Mouse (Mus musculus) kidney, adult 2 months (tissue): ENCODE data around the gene Ccer1.

Source experiments
- CTCF ChIP-seq: fragments of 200-500 bp; conservative IDR thresholded peaks from 2 replicates; pipeline ENCODE4 v1.5.1; 2011; ENCODE audit warnings: low read depth, mild to moderate bottlenecking, control low read depth, low read length, moderate library complexity, mixed read lengths; ENCODE audit not compliant: insufficient read depth, insufficient read length
- POLR2A ChIP-seq: fragments of 200-500 bp; IDR thresholded peaks from one replicate; pipeline ENCODE4 v1.6.1; 2011; ENCODE audit warnings: low read depth, low read length, control low read depth

DNA sequence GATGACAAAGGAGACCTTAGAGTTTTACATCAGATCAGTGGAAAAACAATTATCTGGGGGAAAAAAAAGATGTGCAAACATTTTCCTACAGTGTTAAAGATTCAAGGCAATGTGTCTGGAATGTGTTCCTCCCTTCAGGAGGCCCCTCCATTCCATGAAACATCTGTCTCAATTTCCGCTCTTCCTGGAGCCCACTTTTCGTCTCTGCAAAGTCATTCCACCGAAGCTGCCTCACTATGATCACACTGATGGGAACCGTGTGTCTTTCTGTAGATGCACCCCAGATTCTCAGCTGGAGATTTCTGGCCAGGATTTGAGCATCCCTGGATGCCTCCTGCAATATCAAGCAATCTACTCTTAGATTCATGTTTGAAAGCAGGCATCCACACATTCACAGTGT lies 24.2 kb upstream of the Ccer1 start:
- TF ChIP-seq POLR2A (no peak), CTCF (no peak)
